Mouse (Mus musculus) kidney, embryonic 14.5 days (tissue): ENCODE measurements around the gene Birc2. TPM values are rescaled to one million over a fixed set of nuclear protein-coding genes. Genes with fewer than 3 reads are reported as not detected.
A peak's percentile ranks its signal among the peaks of the same experiment; 100 is the strongest.

Experiments used
- ATAC-seq: fragments of 200-750 bp; cut with Nextera tagmentation; 2 replicates; pipeline ENCODE4 v1.8.0; 2017; ENCODE audit warnings: moderate number of reproducible peaks, mild to moderate bottlenecking, moderate TSS enrichment, moderate library complexity; ENCODE audit not compliant: low FRiP score, low TSS enrichment
- H3K27ac ChIP-seq: fragments of 300-500 bp; sonication (generic); 2 replicates; pipeline ENCODE4 v1.5.1; 2014; ENCODE audit warnings: low read depth, mild to moderate bottlenecking, low read length, moderate library complexity, mixed read lengths
- H3K27me3 ChIP-seq: fragments of 300-500 bp; sonication (generic); 2 replicates; pipeline ENCODE4 v1.6.1; 2014; ENCODE audit warnings: mild to moderate bottlenecking, low read length; ENCODE audit not compliant: control insufficient read depth, insufficient read depth
- H3K36me3 ChIP-seq: fragments of 300-500 bp; sonication (generic); 2 replicates; pipeline ENCODE4 v1.6.1; 2014; ENCODE audit warnings: low read length, mixed read lengths; ENCODE audit not compliant: control insufficient read depth, insufficient read depth
- H3K4me1 ChIP-seq: fragments of 300-500 bp; sonication (generic); 2 replicates; pipeline ENCODE4 v1.6.1; 2014; ENCODE audit warnings: low read length, mixed read lengths; ENCODE audit not compliant: control insufficient read depth, insufficient read depth
- H3K4me2 ChIP-seq: fragments of 300-500 bp; sonication (generic); replicated peaks from 2 replicates; pipeline ENCODE4 v1.6.1; 2014; ENCODE audit warnings: low read depth, mild to moderate bottlenecking, low read length
- H3K4me3 ChIP-seq: fragments of 300-500 bp; sonication (generic); 2 replicates; pipeline ENCODE4 v1.5.1; 2014; ENCODE audit warnings: mild to moderate bottlenecking, low read length
- H3K9ac ChIP-seq: fragments of 300-500 bp; sonication (generic); 2 replicates; pipeline ENCODE4 v1.6.1; 2014; ENCODE audit warnings: low read depth, mild to moderate bottlenecking, low read length, moderate library complexity
- H3K9me3 ChIP-seq: fragments of 300-500 bp; sonication (generic); 2 replicates; pipeline ENCODE4 v1.6.1; 2016; ENCODE audit warnings: low read length; ENCODE audit not compliant: control insufficient read depth
- WGBS: fragments of 180-500 bp; shearing (Covaris S2); extraction: QIAGEN DNeasy Blood & Tissue Kit; methylation state at CpG from one replicate; pipeline ENCODE4 v1.1.7; 2014; 5-methylcytosine and 5-hydroxymethylcytosine counted together
- polyA plus RNA-seq: library from polyadenylated mRNA; unstranded; fragments of >200 nt; fragmentation: Nextera tagmentation; extraction: Ambion mirVana; gene quantifications from 2 replicates; pipeline ENCODE4 v1.2.1, GENCODE M21; 2014

The Birc2 gene
- polyA plus RNA-seq, 1 experiment from 2014 or later = 41.7 TPM

- H3K4me3 ChIP-seq = no peak overlapping the region
- no peak overlapping the region for H3K27ac ChIP-seq
- no peaks in the 10 kb centered on the region for H3K27me3 ChIP-seq
- H3K9ac ChIP-seq = no peak overlapping the region
- peaks cover 11% of the 10 kb centered on the region for H3K36me3 ChIP-seq
- no peak for ATAC-seq
- no peaks in the 10 kb centered on the region for H3K9me3 ChIP-seq
- peak overlapping the region; percentile 30; the same call in 1 of the 2 replicates for H3K4me2 ChIP-seq
- 86% methylated on average over 1 of the region's 1 CpGs for WGBS
- peaks cover 7% of the 10 kb centered on the region; the same call in 1 of the 2 replicates for H3K4me1 ChIP-seq
These were observed 1.6 kb downstream of the Birc2 start for GRCm38 (mm10) chr9:7835302-7835701.

DNA sequence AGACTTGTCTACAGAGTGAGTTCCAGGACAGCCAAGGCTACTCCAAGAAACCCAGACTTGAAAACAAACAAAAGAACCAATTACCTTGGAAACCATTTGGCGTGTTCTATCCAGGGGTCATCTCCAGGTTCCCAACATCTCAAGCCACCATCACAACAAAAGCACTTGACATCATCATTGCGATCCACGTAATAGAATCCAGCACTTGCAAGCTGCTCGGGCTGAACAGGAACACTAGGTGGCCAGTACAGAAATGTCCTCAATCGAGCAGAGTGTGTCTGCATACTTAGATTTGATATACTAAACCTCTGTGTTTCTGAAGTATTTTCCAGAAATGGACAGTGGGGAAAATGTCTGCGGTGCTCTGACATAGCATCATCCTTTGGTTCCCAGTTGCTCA lies 3.4 kb downstream of the Birc2 start:
- WGBS = 90% methylated on average over 6 of the region's 6 CpGs
- Histone ChIP-seq H3K4me2 (no peak overlapping the region; the same call in 1 of the 2 replicates), H3K27me3 (no peaks in the 10 kb centered on the region), H3K36me3 (peaks cover 11% of the 10 kb centered on the region), H3K4me3 (no peak overlapping the region), H3K27ac (no peak overlapping the region), H3K9ac (no peak overlapping the region), H3K9me3 (no peaks in the 10 kb centered on the region), H3K4me1 (peaks cover 7% of the 10 kb centered on the region; the same call in 1 of the 2 replicates)
- ATAC-seq = no peak

DNA sequence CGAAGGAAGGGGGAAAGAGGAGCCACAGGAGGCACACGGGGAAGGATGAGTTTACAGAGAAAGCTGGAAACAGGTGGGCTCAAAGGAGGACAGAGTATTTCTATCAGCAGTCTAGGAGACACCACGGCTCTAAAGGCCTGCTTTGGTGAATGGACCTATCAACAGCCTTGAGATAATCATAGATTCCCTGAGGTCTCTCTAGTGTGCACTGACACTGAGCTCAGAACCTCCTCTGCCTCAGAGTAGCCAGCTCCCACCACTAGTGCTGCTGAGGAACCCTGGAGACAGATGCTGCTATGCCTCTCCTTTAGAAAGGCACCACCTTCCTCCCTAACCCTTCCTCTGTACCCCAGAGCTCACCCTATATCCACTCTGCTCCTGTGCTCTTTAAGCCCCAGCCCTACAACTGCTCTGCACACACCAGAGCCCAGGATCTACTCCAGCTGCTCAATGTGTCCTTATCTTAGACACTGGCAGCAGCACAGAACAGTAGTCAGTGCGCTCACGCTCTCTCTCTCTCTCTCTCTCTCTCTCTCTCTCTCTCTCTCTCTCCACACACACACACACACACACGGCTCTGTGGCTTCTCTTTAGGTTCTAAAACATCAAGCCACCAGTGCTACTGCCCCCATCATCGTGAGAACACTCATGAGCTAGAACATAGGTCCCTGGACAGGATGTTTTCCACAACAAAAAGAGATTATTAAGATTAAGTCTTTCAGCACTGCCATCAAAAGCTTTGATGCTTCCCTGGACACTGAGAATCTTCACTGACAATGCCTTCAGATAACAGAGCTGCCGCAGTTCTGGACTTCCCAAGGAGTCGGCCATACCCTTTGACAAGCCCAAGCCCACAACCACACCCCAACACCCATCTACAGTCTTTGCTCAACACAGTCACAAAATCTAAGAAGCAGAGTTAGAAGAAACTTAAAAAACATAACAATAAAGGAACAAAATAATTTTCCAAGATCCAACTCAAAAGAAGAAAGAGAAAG lies 7.0 kb downstream of the Birc2 start:
- Histone ChIP-seq H3K27ac (no peak overlapping the region), H3K9me3 (no peaks in the 10 kb centered on the region), H3K27me3 (no peaks in the 10 kb centered on the region), H3K36me3 (peaks cover 11% of the 10 kb centered on the region), H3K9ac (no peak overlapping the region), H3K4me1 (peaks cover 7% of the 10 kb centered on the region; the same call in 1 of the 2 replicates), H3K4me3 (no peak overlapping the region; the same call in 1 of the 2 replicates), H3K4me2 (no peak overlapping the region; the same call in 1 of the 2 replicates)
- ATAC-seq = no peak; the same call in 1 of the 2 replicates
- WGBS = 86% methylated on average over 9 of the region's 9 CpGs

DNA sequence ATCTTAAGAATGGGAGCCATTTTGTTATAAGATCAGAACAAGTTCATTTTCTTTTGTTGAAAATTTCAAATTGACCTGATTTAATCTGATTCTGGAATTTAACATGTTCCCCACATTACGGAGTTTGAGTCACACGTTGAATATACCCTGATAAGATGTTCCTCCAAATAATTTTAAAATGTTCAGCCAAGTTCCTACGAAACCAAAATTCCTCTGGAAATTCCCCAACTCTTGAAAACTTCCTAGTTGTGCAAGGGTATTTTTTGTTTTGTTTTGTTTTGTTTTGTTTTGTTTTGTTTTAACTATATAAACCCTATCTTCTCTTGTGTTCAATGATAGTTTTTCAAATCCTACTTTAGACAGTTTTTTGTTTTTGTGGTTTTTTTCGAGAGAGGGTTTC lies 8.2 kb downstream of the Birc2 start:
- H3K4me2 ChIP-seq = no peak overlapping the region
- no peak overlapping the region for H3K9ac ChIP-seq
- H3K27ac ChIP-seq = no peak overlapping the region
- H3K9me3 ChIP-seq = no peaks in the 10 kb centered on the region
- ATAC-seq = no peak
- H3K36me3 ChIP-seq = peaks cover 7% of the 10 kb centered on the region; the same call in 1 of the 2 replicates
- peaks cover 7% of the 10 kb centered on the region; the same call in 1 of the 2 replicates for H3K4me1 ChIP-seq
- WGBS = 92% methylated on average over 4 of the region's 4 CpGs
- H3K4me3 ChIP-seq = no peak overlapping the region
- no peaks in the 10 kb centered on the region for H3K27me3 ChIP-seq

GRCm38 (mm10) chr9:7824916-7825315 lies 11.9 kb downstream of the Birc2 start:
- Histone ChIP-seq H3K36me3 (peaks cover 20% of the 10 kb centered on the region), H3K27me3 (no peaks in the 10 kb centered on the region), H3K4me1 (no peaks in the 10 kb centered on the region), H3K4me3 (no peak overlapping the region), H3K9ac (no peak overlapping the region), H3K9me3 (no peaks in the 10 kb centered on the region), H3K27ac (no peak overlapping the region), H3K4me2 (no peak overlapping the region)
- ATAC-seq = no peak
- WGBS = 91% methylated on average over 5 of the region's 5 CpGs

DNA sequence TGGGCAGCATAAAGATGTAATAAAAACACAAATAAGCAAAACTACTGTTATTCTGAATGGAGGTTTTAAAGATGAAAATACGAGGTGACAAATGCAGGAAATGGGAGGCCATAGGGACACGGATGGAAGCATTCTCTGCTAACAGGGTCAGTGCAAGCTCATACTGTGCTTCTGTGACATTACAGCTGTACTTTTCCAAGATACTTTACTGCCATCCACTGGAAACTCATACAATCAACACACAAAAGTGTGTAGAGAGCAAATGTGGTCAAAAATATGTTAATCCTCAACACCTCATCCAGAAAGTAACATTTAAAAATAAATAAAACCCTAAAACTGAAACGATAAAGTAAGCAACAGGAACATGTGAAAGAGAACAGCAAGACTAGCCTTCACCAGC lies 14.1 kb downstream of the Birc2 start:
- Histone ChIP-seq H3K27ac (no peak overlapping the region), H3K4me2 (no peak overlapping the region), H3K27me3 (no peaks in the 10 kb centered on the region), H3K9me3 (no peaks in the 10 kb centered on the region), H3K4me1 (no peaks in the 10 kb centered on the region), H3K36me3 (peaks cover 39% of the 10 kb centered on the region), H3K4me3 (no peak overlapping the region), H3K9ac (no peak overlapping the region)
- no peak for ATAC-seq
- WGBS = 71% methylated on average over 3 of the region's 3 CpGs

DNA sequence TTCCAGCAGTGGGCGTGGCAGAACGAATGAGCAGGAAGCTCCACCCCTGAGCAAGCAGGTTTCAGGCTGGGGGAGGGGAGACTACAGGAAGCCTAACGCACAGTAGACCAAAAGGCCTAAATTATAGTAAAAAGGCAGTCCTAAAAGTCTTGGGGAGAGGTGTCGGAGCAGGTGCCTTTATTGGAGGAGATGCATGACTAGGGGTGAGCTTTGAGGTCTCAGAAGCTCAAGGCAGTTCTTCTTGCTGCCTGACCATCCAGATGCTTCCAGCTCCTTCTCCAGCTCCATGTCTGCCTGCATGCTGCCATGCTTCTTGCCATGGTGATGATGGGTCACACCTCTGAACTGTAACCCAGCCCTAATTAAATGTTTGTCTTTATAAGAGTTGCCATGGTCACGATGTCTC lies 31.8 kb downstream of the Birc2 start:
- H3K9ac ChIP-seq = no peak overlapping the region
- no peak overlapping the region for H3K4me3 ChIP-seq
- H3K36me3 ChIP-seq = no peaks in the 10 kb centered on the region
- no peak overlapping the region for H3K27ac ChIP-seq
- no peaks in the 10 kb centered on the region for H3K27me3 ChIP-seq
- no peaks in the 10 kb centered on the region for H3K4me1 ChIP-seq
- no peak overlapping the region for H3K4me2 ChIP-seq
- 70% methylated on average over 3 of the region's 5 CpGs for WGBS
- peak; percentile 66 for ATAC-seq
- H3K9me3 ChIP-seq = no peaks in the 10 kb centered on the region

GRCm38 (mm10) chr9:7798555-7798954 lies 38.3 kb downstream of the Birc2 start:
- Histone ChIP-seq H3K36me3 (peaks cover 7% of the 10 kb centered on the region; the same call in 1 of the 2 replicates), H3K4me2 (no peak overlapping the region), H3K9ac (no peak overlapping the region), H3K27ac (no peak overlapping the region), H3K4me3 (no peak overlapping the region), H3K27me3 (no peaks in the 10 kb centered on the region), H3K4me1 (no peaks in the 10 kb centered on the region), H3K9me3 (no peaks in the 10 kb centered on the region)
- 96% methylated on average over 3 of the region's 3 CpGs for WGBS
- ATAC-seq = 0 out of 2 replicates have a peak, but pooled peaks have one; percentile 20

- Histone ChIP-seq H3K4me1 (no peaks in the 10 kb centered on the region), H3K36me3 (peaks cover 15% of the 10 kb centered on the region; the same call in 1 of the 2 replicates), H3K27me3 (no peaks in the 10 kb centered on the region), H3K9ac (no peak overlapping the region), H3K4me2 (no peak overlapping the region), H3K27ac (no peak overlapping the region), H3K4me3 (no peak overlapping the region), H3K9me3 (no peaks in the 10 kb centered on the region)
- WGBS = 92% methylated on average over 2 of the region's 2 CpGs
- ATAC-seq = no peak
These were observed 39.3 kb downstream of the Birc2 start for GRCm38 (mm10) chr9:7797542-7797941.
